Mouse (Mus musculus) C2C12 (cell line): ENCODE measurements around the gene Nectin1. TPM values are rescaled to one million over a fixed set of nuclear protein-coding genes. Genes with fewer than 3 reads are reported as not detected.

ENCODE experiments used
- H3K27me3 ChIP-seq: one replicate; pipeline ENCODE4 v1.6.1; 2011; ENCODE audit not compliant: control insufficient read depth, insufficient read depth, insufficient read length
- H3K36me3 ChIP-seq: one replicate; pipeline ENCODE4 v1.6.1; 2011; ENCODE audit not compliant: control insufficient read depth, insufficient read depth
- H3K4me3 ChIP-seq: one replicate; pipeline ENCODE4 v1.5.1; 2011; ENCODE audit warnings: mild to moderate bottlenecking, control low read depth; ENCODE audit not compliant: poor library complexity, insufficient read depth, severe bottlenecking
- H3K79me2 ChIP-seq: one replicate; pipeline ENCODE4 v1.6.1; 2011; ENCODE audit not compliant: control insufficient read depth, insufficient read depth
- H3K79me3 ChIP-seq: one replicate; pipeline ENCODE4 v1.6.1; 2011; ENCODE audit warnings: low read depth, control low read depth
- H3ac ChIP-seq: one replicate; pipeline ENCODE3; 2011; ENCODE audit warnings: low read depth; ENCODE audit not compliant: control insufficient read depth, insufficient read length
- CEBPB ChIP-seq: IDR thresholded peaks from one replicate; pipeline ENCODE4 v1.6.1; 2011; ENCODE audit warnings: low read depth, mild to moderate bottlenecking, control low read depth, moderate library complexity
- CTCF ChIP-seq: IDR thresholded peaks from one replicate; pipeline ENCODE4 v1.5.1; 2011; ENCODE audit not compliant: control insufficient read depth, insufficient read depth, insufficient read length
- FOSL1 ChIP-seq: IDR thresholded peaks from one replicate; pipeline ENCODE4 v1.8.0; 2011; ENCODE audit warnings: mild to moderate bottlenecking, low read length; ENCODE audit not compliant: poor library complexity, insufficient read depth, severe bottlenecking
- MAX ChIP-seq: IDR thresholded peaks from one replicate; pipeline ENCODE4 v1.6.1; 2011; ENCODE audit warnings: mild to moderate bottlenecking, control low read depth
- MYOD1 ChIP-seq: IDR thresholded peaks from one replicate; pipeline ENCODE4 v1.6.1; 2011; ENCODE audit warnings: low read depth; ENCODE audit not compliant: control insufficient read depth, insufficient read length
- MYOG ChIP-seq: IDR thresholded peaks from one replicate; pipeline ENCODE4 v1.6.1; 2011; ENCODE audit not compliant: control insufficient read depth, insufficient read length; ENCODE audit errors: extremely low read depth
- USF1 ChIP-seq: IDR thresholded peaks from one replicate; pipeline ENCODE4 v1.6.1; 2011; ENCODE audit warnings: low read depth, mild to moderate bottlenecking, control low read depth, moderate library complexity
- polyA plus RNA-seq: library from polyadenylated mRNA; unstranded; fragments of >200 nt; fragmentation: generic; extraction: Trizol; gene quantifications from one replicate; pipeline ENCODE4 v1.2.1, GENCODE M21; 2012; ENCODE audit warnings: missing spikeins

Gene Nectin1
- polyA plus RNA-seq, 1 experiment, result 3.0 TPM

GRCm38 (mm10) chr9:43797746-43798145 lies 54.0 kb downstream of the Nectin1 start:
- H3K79me2 ChIP-seq, result no peaks in the 10 kb centered on the region
- no peak overlapping the region for H3K4me3 ChIP-seq
- H3K36me3 ChIP-seq, result no peaks in the 10 kb centered on the region
- H3K27me3 ChIP-seq, result no peaks in the 10 kb centered on the region
- no peaks in the 10 kb centered on the region for H3K79me3 ChIP-seq
- TF ChIP-seq CEBPB (no peak), CTCF (no peak), FOSL1 (no peak), MYOG (no peak), MAX (no peak), USF1 (no peak)
- H3ac ChIP-seq, result no peak overlapping the region

DNA sequence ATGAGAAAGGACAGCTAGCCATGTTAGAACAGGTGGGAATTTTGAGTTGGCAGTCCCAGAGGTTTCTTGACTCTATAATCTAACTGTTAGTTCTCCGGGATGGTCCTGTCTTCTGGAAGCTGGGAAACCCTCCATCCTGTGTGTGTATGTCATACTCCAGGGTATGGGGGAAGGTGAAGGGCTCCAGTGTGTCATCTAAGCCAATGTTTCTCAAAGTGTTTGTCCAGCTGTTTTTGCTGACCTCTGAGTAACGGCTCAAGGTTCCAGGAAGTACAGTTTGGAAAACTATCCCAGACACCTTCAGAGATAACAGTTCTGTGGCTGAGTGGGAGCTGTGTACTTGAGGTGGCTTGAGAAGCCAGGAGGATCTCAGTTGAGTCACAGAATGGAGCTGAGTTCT lies 56.7 kb downstream of the Nectin1 start:
- Histone ChIP-seq H3ac (no peak overlapping the region), H3K27me3 (no peaks in the 10 kb centered on the region), H3K36me3 (no peaks in the 10 kb centered on the region), H3K79me3 (no peaks in the 10 kb centered on the region), H3K79me2 (no peaks in the 10 kb centered on the region), H3K4me3 (no peak overlapping the region)
- TF ChIP-seq USF1 (no peak), MYOD1 (peak; percentile 90)

- TF ChIP-seq CTCF (peak; percentile 97), MAX (no peak)
- no peaks in the 10 kb centered on the region for H3K27me3 ChIP-seq
- H3K4me3 ChIP-seq, result no peak overlapping the region
- H3K36me3 ChIP-seq, result no peaks in the 10 kb centered on the region
- H3ac ChIP-seq, result no peak overlapping the region
- H3K79me3 ChIP-seq, result no peaks in the 10 kb centered on the region
- no peaks in the 10 kb centered on the region for H3K79me2 ChIP-seq
Observed at GRCm38 (mm10) chr9:43801911-43802310, 58.1 kb downstream of the Nectin1 start.

DNA sequence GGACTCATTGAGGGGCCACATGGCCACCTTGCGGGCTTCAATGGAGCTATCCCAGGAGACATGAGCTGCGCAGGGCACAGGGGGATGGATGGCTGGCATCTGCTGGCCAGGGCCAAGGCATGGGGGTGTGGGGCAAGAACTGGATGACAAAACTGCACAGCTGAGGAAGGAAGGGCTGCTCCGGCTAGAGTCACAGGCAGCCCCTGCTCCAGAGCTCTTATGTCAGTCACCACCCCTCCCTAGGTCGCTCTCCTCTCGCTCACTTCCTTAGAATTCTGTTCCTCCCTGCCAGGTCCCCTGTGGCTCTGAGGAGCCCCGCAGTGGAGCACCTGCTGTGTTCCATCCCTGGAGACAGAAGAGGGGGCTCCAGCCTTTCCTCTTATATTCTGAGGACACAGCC lies 63.8 kb downstream of the Nectin1 start:
- Histone ChIP-seq H3ac (no peak overlapping the region), H3K36me3 (no peaks in the 10 kb centered on the region), H3K79me3 (no peaks in the 10 kb centered on the region), H3K79me2 (no peaks in the 10 kb centered on the region), H3K27me3 (no peaks in the 10 kb centered on the region), H3K4me3 (no peak overlapping the region)
- TF ChIP-seq MYOG, result no peak
- no peak for TF ChIP-seq FOSL1
- no peak for TF ChIP-seq MYOD1
- TF ChIP-seq MAX, result no peak
- no peak for TF ChIP-seq CEBPB
- no peak for TF ChIP-seq CTCF
- no peak for TF ChIP-seq USF1

DNA sequence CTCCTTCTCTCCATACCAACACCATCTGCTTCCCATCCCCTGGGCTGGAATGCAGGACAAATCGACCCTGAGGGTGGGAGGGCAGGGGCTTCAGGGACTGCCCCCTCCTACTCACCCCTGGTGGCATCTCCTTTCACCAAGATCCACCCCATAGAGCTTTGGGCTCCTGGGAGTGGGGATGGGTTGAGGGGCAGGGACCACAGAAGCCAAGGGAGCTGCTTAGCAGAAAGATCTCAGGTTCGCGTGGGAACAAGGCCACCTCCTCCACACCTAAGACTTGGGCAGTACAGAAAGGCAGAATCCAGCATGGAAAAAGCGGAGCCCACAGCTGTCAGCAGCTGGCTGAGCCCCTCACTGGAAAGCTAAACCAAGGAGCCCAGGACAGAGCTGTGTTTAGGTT lies 64.3 kb downstream of the Nectin1 start:
- Histone ChIP-seq H3K36me3 (no peaks in the 10 kb centered on the region), H3K4me3 (no peak overlapping the region), H3K79me3 (no peaks in the 10 kb centered on the region), H3ac (no peak overlapping the region), H3K79me2 (no peaks in the 10 kb centered on the region), H3K27me3 (peaks cover under 1% of the 10 kb centered on the region)
- no peak for TF ChIP-seq USF1
- no peak for TF ChIP-seq FOSL1
- TF ChIP-seq MYOD1, result no peak
- TF ChIP-seq CEBPB, result no peak
- no peak for TF ChIP-seq MYOG
- no peak for TF ChIP-seq CTCF
- TF ChIP-seq MAX, result no peak

DNA sequence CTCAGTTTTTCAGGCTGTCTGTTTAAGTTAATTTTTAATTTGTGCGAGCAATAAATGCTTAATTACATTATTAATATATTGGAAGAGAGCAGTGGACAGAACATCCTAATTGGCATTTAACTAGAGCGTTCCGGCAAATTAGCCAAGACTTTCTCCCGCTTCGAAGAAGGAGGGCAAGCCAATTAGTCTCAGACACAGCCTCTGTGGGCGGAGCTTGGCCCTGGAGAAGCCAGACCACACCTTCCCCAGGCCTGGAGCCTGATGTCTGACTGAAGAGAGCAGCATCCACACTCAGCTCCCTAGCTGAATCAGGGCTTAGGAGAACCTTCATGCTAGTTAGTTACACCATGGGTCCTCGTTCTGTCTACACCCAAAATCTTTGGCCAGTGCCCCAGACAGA lies 64.8 kb downstream of the Nectin1 start:
- Histone ChIP-seq H3K27me3 (peaks cover 4% of the 10 kb centered on the region), H3K79me3 (no peaks in the 10 kb centered on the region), H3ac (no peak overlapping the region), H3K36me3 (no peaks in the 10 kb centered on the region), H3K4me3 (no peak overlapping the region), H3K79me2 (no peaks in the 10 kb centered on the region)
- no peak for TF ChIP-seq USF1
- no peak for TF ChIP-seq CTCF
- TF ChIP-seq MYOD1, result no peak
- TF ChIP-seq MAX, result no peak
- no peak for TF ChIP-seq FOSL1
- TF ChIP-seq CEBPB, result no peak
- TF ChIP-seq MYOG, result no peak

DNA sequence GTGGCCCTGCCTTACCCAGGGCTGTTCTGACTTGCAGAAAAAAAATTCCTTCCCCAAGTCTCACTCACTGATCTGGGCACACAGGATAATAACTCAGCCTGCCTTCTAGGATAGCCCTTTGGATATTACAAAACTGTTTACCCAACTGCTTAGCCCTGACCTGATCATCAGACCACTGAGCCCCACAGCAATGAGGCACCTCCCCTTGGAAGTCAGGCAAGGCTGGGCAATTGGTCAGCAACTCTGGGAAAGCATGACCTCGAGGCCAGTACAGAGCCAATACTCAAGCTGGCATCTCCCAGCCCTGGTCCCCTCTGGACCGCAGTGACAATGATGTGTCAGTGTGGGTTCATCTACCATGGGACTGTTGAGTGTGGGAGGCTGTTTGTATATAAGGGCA lies 69.4 kb downstream of the Nectin1 start:
- Histone ChIP-seq H3K36me3 (no peaks in the 10 kb centered on the region), H3K79me3 (no peaks in the 10 kb centered on the region), H3ac (no peak overlapping the region), H3K4me3 (no peak overlapping the region), H3K79me2 (no peaks in the 10 kb centered on the region), H3K27me3 (peaks cover 16% of the 10 kb centered on the region)
- TF ChIP-seq MAX (no peak), MYOD1 (no peak), MYOG (no peak), CEBPB (no peak), USF1 (no peak), CTCF (no peak), FOSL1 (no peak)
